Mouse (Mus musculus): ENCODE results near the gene Pnkd. TPM values are rescaled to one million over a fixed set of nuclear protein-coding genes. Genes with fewer than 3 reads are reported as not detected.

Gene Pnkd
- total RNA-seq, 2 experiments from 2014 or later: 0.76 to 12.2 TPM

GRCm38 (mm10) chr1:74344163-74344916 lies 59.6 kb downstream of the Pnkd start:
- no peak for ATAC-seq (replicated peaks; ENCODE audit: low FRiP score, poor library complexity, severe bottlenecking)

DNA sequence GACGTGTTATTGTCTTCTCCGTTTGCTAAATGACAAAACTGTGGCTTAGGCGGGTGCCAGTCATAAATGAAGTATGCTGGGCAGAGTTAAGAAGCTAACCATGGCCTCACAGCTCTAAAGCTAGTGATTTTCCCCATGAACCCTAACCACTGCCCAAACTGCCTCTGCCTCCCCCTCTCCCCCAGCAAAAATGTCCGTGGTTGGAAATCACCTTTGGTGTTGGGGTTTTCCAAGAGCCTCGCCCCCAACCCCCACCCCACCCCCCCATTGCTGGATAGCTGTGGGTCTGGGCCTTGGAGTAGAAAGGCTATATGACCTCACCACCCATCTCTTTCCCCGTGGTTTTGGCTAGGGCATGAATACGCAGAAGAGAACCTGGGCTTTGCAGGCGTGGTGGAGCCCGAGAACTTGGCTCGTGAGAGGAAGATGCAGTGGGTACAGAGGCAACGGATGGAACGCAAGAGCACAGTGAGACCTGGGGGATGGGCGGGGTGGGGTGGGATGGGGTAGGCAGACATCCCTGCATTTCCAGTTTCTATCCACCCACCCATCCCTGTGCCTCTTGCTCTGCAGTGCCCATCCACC lies 66.5 kb downstream of the Pnkd start:
- ATAC-seq (replicated peaks; ENCODE audit: low FRiP score, poor library complexity, severe bottlenecking): no peak

DNA sequence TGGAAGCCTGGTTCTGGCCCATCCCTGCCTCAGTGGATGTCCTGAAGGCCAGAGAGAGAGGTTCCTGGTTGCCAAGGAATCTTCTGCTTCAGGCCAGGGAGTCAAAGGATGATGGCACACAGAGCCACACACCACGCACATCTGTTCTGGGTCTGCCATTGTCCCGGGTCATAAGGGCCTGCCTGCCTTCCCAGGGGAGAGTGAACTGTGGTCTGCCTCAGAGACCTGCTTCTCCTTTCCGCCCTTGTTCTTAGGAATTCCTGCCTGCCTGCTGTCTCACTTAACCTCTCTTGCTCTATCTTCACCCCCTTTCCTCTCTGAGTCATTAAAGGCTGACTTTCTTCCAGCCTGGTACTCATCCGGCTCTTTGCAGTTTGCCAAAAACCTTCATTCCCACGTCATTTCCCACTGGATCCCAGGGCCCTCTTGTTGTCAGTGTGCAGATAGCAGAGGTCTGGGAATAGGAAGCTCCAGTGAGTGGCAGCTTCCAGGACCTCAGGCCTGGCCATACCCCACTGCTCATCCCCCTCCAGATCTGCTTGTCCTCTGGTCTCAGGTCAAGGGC lies 67.9 kb downstream of the Pnkd start:
- ATAC-seq (replicated peaks; ENCODE audit: low FRiP score, poor library complexity, severe bottlenecking): no peak

- ATAC-seq (replicated peaks; ENCODE audit: low FRiP score, poor library complexity, severe bottlenecking): no peak
Measured at GRCm38 (mm10) chr1:74353453-74354229, 68.9 kb downstream of the Pnkd start.

GRCm38 (mm10) chr1:74357531-74357930 lies 72.8 kb downstream of the Pnkd start:
- no peak for ATAC-seq (replicated peaks; ENCODE audit: low FRiP score, poor library complexity, severe bottlenecking)

- ATAC-seq (replicated peaks; ENCODE audit: low FRiP score, poor library complexity, severe bottlenecking): no peak
Measured at GRCm38 (mm10) chr1:74359952-74360517, 75.3 kb downstream of the Pnkd start.

GRCm38 (mm10) chr1:74361812-74362211 lies 77.1 kb downstream of the Pnkd start, which contains the start of gene Catip:
Gene Catip, plus strand, starts transcription at chr1:74362108.
- ATAC-seq (replicated peaks; ENCODE audit: low FRiP score, poor library complexity, severe bottlenecking): 0 out of 2 replicates have a peak, but pooled peaks have one; percentile 19

DNA sequence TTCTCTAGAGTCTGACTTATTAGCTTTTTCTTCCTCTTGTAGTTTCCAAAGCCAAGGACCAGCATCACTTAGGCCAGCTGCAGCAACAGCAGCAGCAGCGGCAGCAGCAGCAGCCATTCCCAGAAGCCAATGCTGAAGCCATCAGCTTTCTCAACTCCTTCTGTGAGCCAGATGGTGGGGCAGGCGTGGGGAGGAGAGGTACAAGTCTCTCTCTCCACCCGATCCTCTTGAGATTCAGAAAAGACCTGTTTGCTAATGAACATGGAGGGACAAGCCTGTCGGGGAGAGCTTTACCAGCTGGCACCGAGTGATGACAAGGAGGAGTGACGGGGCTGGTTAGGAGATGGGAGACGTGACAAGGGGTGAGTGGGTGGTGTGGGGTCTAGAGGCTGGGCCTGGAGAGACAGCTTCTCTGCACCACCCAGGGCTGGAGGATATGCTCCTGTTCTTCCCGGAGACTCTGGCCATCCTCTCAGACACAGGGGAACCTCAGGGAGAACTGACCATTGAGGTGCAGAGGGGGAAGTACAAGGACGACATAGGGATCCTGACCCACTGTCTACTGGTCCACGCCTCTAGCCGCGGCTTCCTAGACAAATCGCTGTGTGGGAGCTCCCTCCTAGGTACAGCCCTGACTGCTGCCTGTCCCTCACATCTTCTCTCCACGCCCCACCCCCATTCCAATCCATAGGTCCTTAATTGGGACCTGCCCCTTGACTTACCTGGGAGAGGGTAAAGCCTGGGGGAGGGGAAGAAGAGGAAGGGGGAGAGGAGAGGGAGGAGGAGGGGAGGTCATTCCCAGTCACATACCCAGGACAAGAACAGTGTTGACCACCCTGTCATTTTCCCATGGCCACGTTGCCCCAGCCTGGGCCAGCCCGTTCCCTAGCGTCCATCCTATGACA lies 77.8 kb downstream of the Pnkd start:
- ATAC-seq (replicated peaks; ENCODE audit: low FRiP score, poor library complexity, severe bottlenecking): no peak

GRCm38 (mm10) chr1:74363437-74363836 lies 78.7 kb downstream of the Pnkd start:
- ATAC-seq (replicated peaks; ENCODE audit: low FRiP score, poor library complexity, severe bottlenecking): no peak

DNA sequence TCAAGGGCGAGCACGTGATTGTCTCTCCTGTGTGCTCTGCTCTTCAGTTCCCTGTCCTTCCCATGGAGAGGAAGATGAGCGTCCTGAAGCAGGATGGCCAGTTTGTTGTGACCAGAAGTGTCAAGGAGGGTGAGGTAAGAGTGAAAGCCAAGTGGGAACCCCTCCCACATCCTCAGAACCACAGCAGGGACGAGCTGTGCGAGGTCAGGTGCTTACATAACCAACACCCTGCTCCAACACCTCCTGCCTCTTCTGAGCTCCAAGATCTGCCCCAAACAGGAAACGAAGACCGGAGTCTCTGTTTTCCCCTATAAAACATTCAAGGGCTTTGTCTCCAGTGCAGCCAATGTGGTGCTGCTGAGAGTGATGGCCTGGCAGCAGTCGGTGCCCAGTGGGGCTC lies 79.5 kb downstream of the Pnkd start:
- no peak for ATAC-seq (replicated peaks; ENCODE audit: low FRiP score, poor library complexity, severe bottlenecking)

DNA sequence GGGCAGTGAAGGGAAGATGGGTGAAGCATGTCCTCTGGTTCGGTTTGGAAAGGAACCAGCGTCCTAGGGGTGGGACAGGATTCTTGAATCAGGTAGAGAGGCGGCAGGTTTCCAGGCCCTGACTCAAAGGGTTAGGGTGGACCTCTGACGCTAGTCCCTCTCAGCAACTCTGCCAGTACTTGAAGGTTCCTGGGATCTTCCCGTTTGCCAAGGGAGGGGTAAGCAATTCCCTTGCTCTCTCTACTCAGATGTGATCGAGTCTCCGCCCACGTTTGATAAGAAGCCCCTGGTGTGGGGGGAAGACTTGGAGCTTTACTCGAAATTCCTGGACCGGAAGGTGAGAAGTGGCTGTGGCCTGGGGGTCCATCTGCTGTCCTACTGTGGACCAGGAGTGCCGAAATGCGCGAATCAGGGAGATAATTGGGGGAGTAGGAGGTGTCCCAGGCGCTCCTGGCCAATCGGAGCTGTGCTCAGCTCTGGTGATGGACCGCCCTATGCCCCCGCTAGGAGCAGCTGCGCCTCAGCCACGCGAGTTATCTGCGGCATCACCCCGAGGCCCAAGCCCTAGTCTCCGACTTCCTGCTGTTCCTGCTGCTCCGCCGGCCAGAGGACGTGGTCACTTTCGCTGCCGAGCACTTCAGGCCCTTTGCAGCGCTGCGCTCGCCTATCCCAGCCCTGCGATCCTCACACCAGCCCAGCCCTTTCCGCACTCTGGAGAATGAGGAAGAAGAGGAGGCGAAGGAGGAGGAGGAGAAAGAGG lies 83.3 kb downstream of the Pnkd start:
- peak; percentile 50; the same call in 1 of the 2 replicates for ATAC-seq (replicated peaks; ENCODE audit: low FRiP score, poor library complexity, severe bottlenecking)

- ATAC-seq (replicated peaks; ENCODE audit: low FRiP score, poor library complexity, severe bottlenecking): no peak
Measured at GRCm38 (mm10) chr1:74370040-74370439, 85.3 kb downstream of the Pnkd start.

- ATAC-seq (replicated peaks; ENCODE audit: low FRiP score, poor library complexity, severe bottlenecking): no peak
Measured at GRCm38 (mm10) chr1:74373372-74373771, 88.6 kb downstream of the Pnkd start.

- ATAC-seq (replicated peaks; ENCODE audit: low FRiP score, poor library complexity, severe bottlenecking): no peak
Measured at GRCm38 (mm10) chr1:74374980-74375379, 90.2 kb downstream of the Pnkd start, which contains the start of gene Slc11a1. Gene Slc11a1, plus strand, starts transcription at chr1:74375195.

- no peak for ATAC-seq (replicated peaks; ENCODE audit: low FRiP score, poor library complexity, severe bottlenecking)
Measured at GRCm38 (mm10) chr1:74375561-74375960, 90.8 kb downstream of the Pnkd start.

DNA sequence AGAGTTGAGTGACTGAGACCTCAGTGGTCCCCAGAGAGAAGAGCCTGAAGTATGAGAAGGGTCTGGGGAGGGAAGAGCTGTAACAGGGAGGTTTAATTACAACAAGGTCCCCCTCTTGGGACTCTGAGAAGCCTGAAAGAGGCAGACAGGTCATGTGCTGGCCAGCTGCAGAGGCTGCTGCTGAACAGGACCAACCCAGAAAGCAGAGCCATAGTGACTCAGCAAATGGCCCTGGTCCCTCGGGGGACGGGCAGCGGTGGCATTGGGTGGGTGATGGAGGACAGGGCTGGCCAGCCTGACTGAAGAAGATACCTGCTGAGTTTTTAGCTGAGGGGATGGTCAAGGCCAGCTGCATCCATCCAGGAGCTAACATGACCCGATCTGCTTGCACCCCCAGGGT lies 91.7 kb downstream of the Pnkd start:
- ATAC-seq (replicated peaks; ENCODE audit: low FRiP score, poor library complexity, severe bottlenecking): no peak

GRCm38 (mm10) chr1:74379058-74379504 lies 94.4 kb downstream of the Pnkd start:
- ATAC-seq (replicated peaks; ENCODE audit: low FRiP score, poor library complexity, severe bottlenecking): no peak

GRCm38 (mm10) chr1:74380484-74380883 lies 95.8 kb downstream of the Pnkd start:
- no peak for ATAC-seq (replicated peaks; ENCODE audit: low FRiP score, poor library complexity, severe bottlenecking)

Measured in erythroid progenitor cell, adult 5-6 weeks (primary cell).